24 mouse cellular contexts compared by ENCODE assay signal in the genomic region with DNA sequence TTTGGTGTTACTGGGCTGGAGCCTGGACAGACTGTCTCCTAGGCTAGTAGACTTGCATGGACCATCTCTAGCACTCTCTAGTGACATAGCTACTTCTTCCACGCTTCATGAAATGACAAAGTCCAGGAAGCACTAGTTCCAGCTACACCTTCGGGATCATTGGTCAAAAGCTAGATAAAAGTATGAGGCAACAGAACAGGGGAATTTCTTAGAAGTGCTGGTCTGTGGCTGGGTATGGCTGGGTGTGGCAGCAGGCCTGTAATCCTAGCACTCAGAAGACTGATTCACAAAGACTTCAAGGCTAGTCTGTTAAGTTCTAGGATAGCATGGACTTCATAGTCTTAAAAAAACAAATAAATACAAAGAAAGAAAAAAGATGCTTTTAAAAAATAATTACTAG. TPM values are rescaled to one million over a fixed set of nuclear protein-coding genes. Genes with fewer than 3 reads are reported as not detected.
DNase-seq lines count a peak whose midpoint lies in the region; ATAC-seq and TF ChIP-seq lines count a peak whose summit lies in the region.
"Had no signal": no experiment of that assay in that cellular context is flagged by ENCODE, and none has a peak within 500 bp of the region (broad histone marks: within the 10 kb centered on the region; RNA-seq: fewer than 3 reads in every experiment).

No protein-coding gene starts in this region.

- no peaks in the 10 kb centered on the region for H3K9me3 ChIP-seq in intestine, postnatal 0 days (ENCODE audit: control insufficient read depth)
- H3K9me3 ChIP-seq: hindbrain, embryonic 12.5 days; midbrain, embryonic 12.5 days had no signal

- no peak overlapping the region for H3K27ac ChIP-seq in kidney, adult 2 months (ENCODE audit: insufficient read depth, low read depth, low read length)
- peak overlapping the region; percentile 81 for H3K27ac ChIP-seq in intestine, postnatal 0 days (ENCODE audit: low read depth, low read length)
- H3K27ac ChIP-seq: hindbrain, embryonic 12.5 days; kidney, postnatal 0 days; liver, embryonic 14.5 days; midbrain, embryonic 12.5 days had no signal

- DNase-seq in kidney, adult 2 months = peak; percentile 17
- no peak for DNase-seq in kidney, postnatal 4 days
- peak; percentile 65 for DNase-seq in MEL-GATA-1-ER (ENCODE audit: extremely low read depth, low read depth)
- no peak for DNase-seq in right cerebral cortex, postnatal 14 days
- DNase-seq in lung, adult 18-20 months = no peak
- no peak for DNase-seq in thymus, postnatal 10 days (ENCODE audit: low spot score in 2 of 2)
- DNase-seq: adrenal gland, postnatal 36 days; cerebellum, adult 8-10 months; cerebellum, postnatal 36 days; gastrocnemius, postnatal 25 days; heart, adult 11 months; heart, postnatal 36 days; kidney, adult 18-20 months; lung, postnatal 36 days; retina, postnatal 1 day had no signal

- H3K4me2 ChIP-seq in intestine, postnatal 0 days (replicated peaks; ENCODE audit: low read depth) = 0 out of 2 replicates have a peak overlapping the region, but pooled peaks have one; percentile 4
- H3K4me2 ChIP-seq in myocyte (ENCODE audit: low read depth) = peak overlapping the region; percentile 57
- H3K4me2 ChIP-seq: heart, embryonic 11.5 days; hindbrain, embryonic 12.5 days; midbrain, embryonic 12.5 days had no signal

- no peak for TF ChIP-seq CTCF in kidney, adult 2 months (conservative IDR thresholded peaks at IDR 0.05; ENCODE audit: insufficient read depth, insufficient read length, low read depth, low read length)
- 0 out of 2 replicates have a peak, but pooled peaks have one; percentile 7 for TF ChIP-seq CTCF in intestine, postnatal 0 days (IDR thresholded peaks at IDR 0.05; ENCODE audit: low read depth)

- no peak for TF ChIP-seq POLR2A in kidney, adult 2 months (IDR thresholded peaks at IDR 0.05; ENCODE audit: low read depth, low read length)
- TF ChIP-seq POLR2A in myocyte (IDR thresholded peaks at IDR 0.05; ENCODE audit: insufficient read length, low read depth) = no peak

- ATAC-seq in intestine, postnatal 0 days = peak; percentile 83
- ATAC-seq: forebrain, embryonic 14.5 days had no signal

- H3K36me3 ChIP-seq in kidney, adult 2 months (ENCODE audit: control insufficient read depth, insufficient read depth, low read length) = no peaks in the 10 kb centered on the region
- H3K36me3 ChIP-seq in intestine, postnatal 0 days (ENCODE audit: control insufficient read depth, insufficient read depth) = no peaks in the 10 kb centered on the region
- H3K36me3 ChIP-seq in myocyte (ENCODE audit: control insufficient read depth, insufficient read depth) = peaks cover 8% of the 10 kb centered on the region

- H3K79me2 ChIP-seq in myocyte (ENCODE audit: control insufficient read depth, insufficient read depth) = peaks cover 54% of the 10 kb centered on the region

- no peak overlapping the region for H3K4me3 ChIP-seq in kidney, adult 2 months (ENCODE audit: insufficient read depth, low read depth, low read length)
- no peak overlapping the region for H3K4me3 ChIP-seq in intestine, postnatal 0 days (ENCODE audit: low read depth, low read length)
- H3K4me3 ChIP-seq in myocyte = no peak overlapping the region
- H3K4me3 ChIP-seq: hindbrain, embryonic 12.5 days; midbrain, embryonic 12.5 days had no signal

- H3K4me1 ChIP-seq in kidney, adult 2 months (ENCODE audit: control insufficient read depth, insufficient read depth, low read length) = peaks cover 5% of the 10 kb centered on the region; the same call in 1 of the 2 replicates
- H3K4me1 ChIP-seq in intestine, postnatal 0 days (replicated peaks; ENCODE audit: control insufficient read depth, insufficient read depth, low read length) = peaks cover 3% of the 10 kb centered on the region; the same call in 1 of the 2 replicates

- no peaks in the 10 kb centered on the region for H3K27me3 ChIP-seq in kidney, adult 2 months (replicated peaks; ENCODE audit: control insufficient read depth, insufficient read depth, low read length)
- H3K27me3 ChIP-seq in intestine, postnatal 0 days (replicated peaks; ENCODE audit: control insufficient read depth, insufficient read depth, low read length) = no peaks in the 10 kb centered on the region
- H3K27me3 ChIP-seq in myocyte (ENCODE audit: control insufficient read depth, insufficient read depth, insufficient read length) = no peaks in the 10 kb centered on the region
- H3K27me3 ChIP-seq: CH12.LX; hindbrain, embryonic 12.5 days; midbrain, embryonic 12.5 days had no signal

- WGBS in kidney, adult 2 months = 67% methylated on average over 2 of the region's 2 CpGs
- WGBS in intestine, postnatal 0 days = 54% methylated on average over 2 of the region's 2 CpGs

- no peak overlapping the region for H3ac ChIP-seq in myocyte (ENCODE audit: control insufficient read depth, insufficient read length)

- H3K9ac ChIP-seq in intestine, postnatal 0 days (ENCODE audit: low read depth, low read length) = no peak overlapping the region
- H3K9ac ChIP-seq: hindbrain, embryonic 12.5 days; liver, embryonic 14.5 days; midbrain, embryonic 12.5 days had no signal

TF ChIP-seq in myocyte, 11 proteins besides CTCF, POLR2A, EP300 and RAD21:
- TF ChIP-seq CEBPB (IDR thresholded peaks at IDR 0.05; ENCODE audit: insufficient read depth, poor library complexity, severe bottlenecking) (peak; percentile 44; the same call in 1 of the 2 replicates), E2F4 (IDR thresholded peaks at IDR 0.05; ENCODE audit: insufficient read depth) (no peak), MAX (IDR thresholded peaks at IDR 0.05; ENCODE audit: low read depth) (no peak), REST (IDR thresholded peaks at IDR 0.05; ENCODE audit: insufficient read depth, insufficient read length) (no peak)
TF ChIP-seq in myocyte: peak in this region for 1.

RNA-seq across cellular contexts. Expression of gene Fam118b, which starts 4.2 kb away (rescaled TPM):
- polyA plus RNA-seq in kidney, adult 2 months (2012; rRNA removed) = 9.8 and 11.4 TPM in 2 replicates
- 73.5 and 80.7 TPM in 2 replicates for polyA plus RNA-seq in intestine, postnatal 0 days (2015; fragmentation: Nextera tagmentation; extraction: Ambion mirVana)
- 27.1 TPM for polyA plus RNA-seq in myocyte (2012; fragmentation: generic; extraction: Trizol)

RNA-seq across cellular contexts. Expression of gene Rpusd4, which starts 4.2 kb away (rescaled TPM):
- polyA plus RNA-seq in kidney, adult 2 months (2012; rRNA removed) = 10.1 and 10.7 TPM in 2 replicates
- polyA plus RNA-seq in intestine, postnatal 0 days (2015; fragmentation: Nextera tagmentation; extraction: Ambion mirVana) = 16.3 and 16.6 TPM in 2 replicates
- 13.2 TPM for polyA plus RNA-seq in myocyte (2012; fragmentation: generic; extraction: Trizol)

RNA-seq across cellular contexts. Expression of gene Foxred1, which starts 52.6 kb away (rescaled TPM):
- 37.0 and 39.1 TPM in 2 replicates for polyA plus RNA-seq in kidney, adult 2 months (2012; rRNA removed)
- polyA plus RNA-seq in intestine, postnatal 0 days (2015; fragmentation: Nextera tagmentation; extraction: Ambion mirVana) = 20.3 and 20.4 TPM in 2 replicates
- polyA plus RNA-seq in myocyte (2012; fragmentation: generic; extraction: Trizol) = 18.6 TPM

Comparison
In these comparisons a context has a peak if more than half of its experiments do, and no peak if none do; other contexts are left out.
1. DNase-seq: peak in kidney, adult 2 months (single experiment) and MEL-GATA-1-ER (single experiment); none in kidney, postnatal 4 days (0 of 2), right cerebral cortex, postnatal 14 days (single experiment), lung, adult 18-20 months (0 of 2) and thymus, postnatal 10 days (0 of 2).